Mouse (Mus musculus) thymus, postnatal 14 days (tissue): ENCODE results near the gene Ipp.

Experiments used
- DNase-seq: peaks from one replicate; pipeline ENCODE4 v3.0.0; 2021

Ipp gene

DNA sequence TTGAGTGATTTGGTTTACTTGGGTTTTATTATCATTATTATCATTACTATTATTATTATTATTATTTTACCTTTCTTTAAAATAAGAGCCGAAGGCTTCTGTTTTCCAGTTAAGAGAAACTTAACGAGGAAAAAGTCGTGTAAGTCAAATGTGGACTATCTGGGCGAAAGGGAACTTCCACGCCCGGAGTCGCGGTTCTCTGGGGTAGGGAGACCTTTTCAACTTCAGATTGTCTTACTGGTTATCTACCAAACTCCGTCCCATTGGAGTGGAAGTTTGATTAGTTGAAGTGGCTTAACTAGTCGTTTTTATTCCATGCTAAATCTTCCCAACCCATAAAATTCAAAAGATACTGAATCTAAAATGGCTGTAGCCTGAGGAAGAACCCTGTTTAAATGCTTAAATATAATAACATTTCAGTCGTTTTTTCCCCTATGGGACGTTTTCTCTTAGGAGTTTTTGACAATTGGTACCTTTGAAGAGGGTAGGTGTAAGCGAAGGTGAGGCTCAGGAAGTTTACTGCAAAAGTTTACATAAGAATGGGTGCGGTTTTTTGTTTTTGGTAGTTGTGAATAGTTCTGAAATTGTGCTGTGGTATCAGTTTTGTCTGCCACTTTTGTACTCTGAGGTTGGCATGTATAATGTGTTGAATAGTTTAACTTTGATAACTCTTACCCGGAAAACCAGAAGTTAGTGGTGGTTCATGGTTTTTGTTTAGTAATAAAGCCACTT, 51.0 kb downstream of the Ipp start:
- DNase-seq, result no peak
